ENCODE assay signal across 2 mouse cellular contexts in the genomic region with DNA sequence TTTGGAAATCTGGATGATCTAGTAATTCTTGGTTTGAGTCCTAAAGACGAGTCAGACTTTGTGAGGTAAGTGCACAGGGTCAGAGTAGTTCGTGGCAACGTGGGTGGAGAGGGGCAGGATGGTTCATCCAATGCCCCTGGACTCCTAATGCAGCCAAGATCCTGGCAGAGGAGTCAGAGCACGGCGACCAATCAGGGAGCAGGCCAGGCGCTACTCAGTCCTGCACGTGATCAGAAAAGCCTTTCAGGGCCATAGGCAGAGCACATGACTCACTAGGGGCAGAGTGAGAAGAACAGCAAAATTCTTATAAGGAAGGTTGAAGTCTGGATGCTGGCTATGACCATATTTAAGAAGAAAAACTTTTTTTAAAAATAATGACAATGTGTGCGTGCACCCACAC.
TF ChIP-seq lines count a peak whose summit lies in the region.

No protein-coding gene starts in this region.

TF ChIP-seq in CH12.LX, 34 proteins besides CTCF, POLR2A, EP300 and RAD21 (continued from another document):
- TF ChIP-seq MAZ (IDR thresholded peaks at IDR 0.05; ENCODE audit: low read depth, low read length) (no peak), USF1 (IDR thresholded peaks at IDR 0.05; ENCODE audit: low read depth, low read length) (peak; percentile 16)

TF ChIP-seq in myocyte, 11 proteins besides CTCF, POLR2A, EP300 and RAD21:
- TF ChIP-seq MYOG (IDR thresholded peaks at IDR 0.05; ENCODE audit: control insufficient read depth in 1 of 3, insufficient read depth in 1 of 3, insufficient read length in 2 of 3, low read depth in 2 of 3) (no peak), USF1 (IDR thresholded peaks at IDR 0.05; ENCODE audit: low read depth) (peak; percentile 62)
TF ChIP-seq in myocyte: peak in this region for 1.
